In the genomic region with DNA sequence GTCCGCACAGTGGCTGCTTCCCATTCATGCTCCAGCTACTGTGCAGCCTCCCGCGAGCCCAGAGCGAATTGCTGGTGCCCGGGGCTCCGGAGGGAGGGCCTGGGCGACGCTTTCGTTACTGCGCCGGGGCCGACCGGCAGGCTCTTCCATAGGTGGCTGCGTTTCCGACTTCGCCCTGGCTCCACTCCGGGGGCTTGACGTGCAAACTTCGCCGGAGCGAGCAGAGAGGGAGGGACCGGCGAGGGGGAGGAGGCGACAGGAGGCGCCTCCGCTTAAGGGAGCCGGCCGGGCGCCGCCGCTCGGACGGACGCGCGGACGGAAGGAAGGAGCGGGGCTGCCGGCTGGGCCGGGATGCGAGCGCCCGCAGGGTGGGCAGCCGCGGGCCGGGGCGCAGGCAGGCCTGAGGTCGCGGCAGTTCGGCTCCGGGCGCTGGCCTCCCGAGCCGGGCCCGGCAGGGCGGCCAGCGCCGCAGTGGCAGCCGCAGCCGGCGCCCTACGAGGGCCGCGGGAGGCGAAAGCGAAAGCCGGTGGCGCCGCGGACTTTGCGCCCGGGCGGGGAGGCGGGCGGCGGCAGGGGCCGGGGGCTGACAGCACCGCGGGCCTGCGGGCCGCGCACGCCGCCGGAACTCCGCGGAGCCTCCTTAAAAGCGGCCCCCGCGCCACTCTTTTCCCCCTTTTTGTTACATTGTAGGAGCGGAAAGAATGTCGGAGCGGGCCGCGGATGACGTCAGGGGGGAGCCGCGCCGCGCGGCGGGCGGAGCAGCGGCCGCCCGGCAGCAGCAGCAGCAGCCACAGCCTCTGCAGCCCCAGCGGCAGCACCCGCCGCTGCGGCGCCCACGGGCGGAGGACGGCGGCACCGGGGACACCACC, we compare ENCODE assay signal across 8 mouse cellular contexts. TPM values are rescaled to one million over a fixed set of nuclear protein-coding genes. Genes with fewer than 3 reads are reported as not detected.
DNase-seq lines count a peak whose midpoint lies in the region; ATAC-seq and TF ChIP-seq lines count a peak whose summit lies in the region.

No protein-coding gene starts in this region.

- ATAC-seq in Patski, result peak; percentile 96
- ATAC-seq in hindbrain, embryonic 12.5 days (ENCODE audit: low FRiP score), result peak; percentile 93

- in situ Hi-C loops in Patski (cut with MboI; ENCODE audit: low pct_unique_long_range_greater_than_20kb), result no loop called here

- H3K27me3 ChIP-seq in Patski, result no peaks in the 10 kb centered on the region
- no peaks in the 10 kb centered on the region for H3K27me3 ChIP-seq in hindbrain, embryonic 12.5 days

- H3K9ac ChIP-seq in hindbrain, embryonic 12.5 days, result peak overlapping the region; percentile 97

- POLR2A ChIA-PET in Patski (lab: Charles Lee), result interaction anchor here (0.7 to 1.2 kb wide), 3 partner anchors 51 to 56 kb away, joined by 3 to 4 read pairs (median 3); a partner anchor contains a TSS

- peaks cover 12% of the 10 kb centered on the region for H3K4me1 ChIP-seq in hindbrain, embryonic 12.5 days

- TF ChIP-seq CTCF in Patski (IDR thresholded peaks at IDR 0.05), result no peak

- no peaks in the 10 kb centered on the region for H3K9me3 ChIP-seq in hindbrain, embryonic 12.5 days (replicated peaks)

- CTCF ChIA-PET in Patski (lab: Charles Lee), result interaction anchor here (1.2 to 1.5 kb wide), 2 partner anchors 14 to 85 kb away, joined by 5 to 7 read pairs; no protein-coding TSS in a partner anchor

- H3K36me3 ChIP-seq in hindbrain, embryonic 12.5 days, result no peaks in the 10 kb centered on the region

- peak overlapping the region; percentile 80 for H3K4me2 ChIP-seq in hindbrain, embryonic 12.5 days (replicated peaks)

- under 1% methylated on average over 95 of the region's 116 CpGs for WGBS in hindbrain, embryonic 12.5 days

- peak overlapping the region; percentile 88 for H3K4me3 ChIP-seq in hindbrain, embryonic 12.5 days

- peak; percentile 31 for DNase-seq in Patski (ENCODE audit: low read depth, low spot score)
- peak; percentile 84 to 90 for DNase-seq in cerebellum, postnatal 10 days
- DNase-seq in frontal cortex, postnatal 10 days (ENCODE audit: low spot score in 2 of 2), result peak; percentile 79 to 83
- DNase-seq in layer of hippocampus, postnatal 14 days (ENCODE audit: low spot score in 2 of 2), result peak; percentile 78 to 85
- peak; percentile 93 for DNase-seq in lung, postnatal 10 days
- DNase-seq in ovary, postnatal 14 days (ENCODE audit: low spot score), result peak; percentile 71
- DNase-seq in thymus, postnatal 10 days (ENCODE audit: low spot score in 2 of 2), result peak; percentile 75 to 76

- peak overlapping the region; percentile 99 for H3K27ac ChIP-seq in hindbrain, embryonic 12.5 days

RNA-seq across cellular contexts. Expression of a gene that starts 51.0 kb away (rescaled TPM):
- 158 TPM for polyA plus RNA-seq in Patski (2021)
- polyA plus RNA-seq in hindbrain, embryonic 12.5 days (2016; fragmentation: Nextera tagmentation; extraction: Ambion mirVana), result 186 and 191 TPM in 2 replicates
- total RNA-seq in layer of hippocampus, postnatal 14 days (2021), result 100 to 1,000 TPM; 106 to 114 TPM

RNA-seq across cellular contexts. Expression of a gene that starts 51.4 kb away (rescaled TPM):
- 11.3 TPM for polyA plus RNA-seq in Patski (2021)
- polyA plus RNA-seq in hindbrain, embryonic 12.5 days (2016; fragmentation: Nextera tagmentation; extraction: Ambion mirVana), result 4.8 TPM in 2 replicates
- total RNA-seq in layer of hippocampus, postnatal 14 days (2021), result 10 to 100 TPM; 19.1 to 20.0 TPM

Comparison
In these comparisons a context has a peak if more than half of its experiments do, and no peak if none do; other contexts are left out.
1. Peak in every context shown above with its lines: DNase-seq, ATAC-seq, H3K4me3 ChIP-seq and H3K27ac ChIP-seq.
2. DNase-seq: peak in every context shown above with its lines; median percentile 93 in lung, postnatal 10 days; 87 in cerebellum, postnatal 10 days; 82 in layer of hippocampus, postnatal 14 days; 81 in frontal cortex, postnatal 10 days; 76 in thymus, postnatal 10 days; 71 in ovary, postnatal 14 days; 31 in Patski.